Mouse (Mus musculus) lung, postnatal 25 days (tissue): ENCODE data around the gene Rad21l.

Source experiments
- DNase-seq: peaks from one replicate; pipeline ENCODE4 v3.0.0; 2022; ENCODE audit warnings: low spot score

The Rad21l gene

GRCm38 (mm10) chr2:151668433-151668832, at the start of gene Rad21l:
Gene Rad21l (minus strand): TSS chr2:151668533.
- no peak for DNase-seq

- no peak for DNase-seq
Measured at GRCm38 (mm10) chr2:151716318-151717055, 48.2 kb upstream of the Rad21l start.

- DNase-seq = no peak
Measured at GRCm38 (mm10) chr2:151715526-151715925, 47.2 kb upstream of the Rad21l start.

GRCm38 (mm10) chr2:151712647-151713046, 44.3 kb upstream of the Rad21l start:
- no peak for DNase-seq

- no peak for DNase-seq
Measured at GRCm38 (mm10) chr2:151702851-151703190, 34.5 kb upstream of the Rad21l start.

GRCm38 (mm10) chr2:151702146-151702850, 34.0 kb upstream of the Rad21l start:
- peak; percentile 6 for DNase-seq

- no peak for DNase-seq
Measured at GRCm38 (mm10) chr2:151701231-151702145, 33.2 kb upstream of the Rad21l start, which contains the start of gene Tmem74b. Gene Tmem74b (plus strand): TSS chr2:151702008.

GRCm38 (mm10) chr2:151682976-151683375, 14.6 kb upstream of the Rad21l start:
- no peak for DNase-seq

- peak; percentile 10 for DNase-seq
Measured at GRCm38 (mm10) chr2:151682357-151682756, 14.0 kb upstream of the Rad21l start.

GRCm38 (mm10) chr2:151676234-151676633, 7.9 kb upstream of the Rad21l start:
- DNase-seq = peak; percentile 9

GRCm38 (mm10) chr2:151670968-151671329, 2.6 kb upstream of the Rad21l start:
- DNase-seq = no peak

- no peak for DNase-seq
Measured at GRCm38 (mm10) chr2:151670026-151670967, 2.0 kb upstream of the Rad21l start.

GRCm38 (mm10) chr2:151652053-151652452, 16.3 kb downstream of the Rad21l start:
- DNase-seq = no peak

- no peak for DNase-seq
Measured at GRCm38 (mm10) chr2:151636015-151636402, 32.3 kb downstream of the Rad21l start.

- DNase-seq = no peak
Measured at GRCm38 (mm10) chr2:151635362-151636014, 32.8 kb downstream of the Rad21l start.

GRCm38 (mm10) chr2:151634903-151635302, 33.4 kb downstream of the Rad21l start:
- DNase-seq = no peak

GRCm38 (mm10) chr2:151632982-151633381, 35.4 kb downstream of the Rad21l start:
- DNase-seq = no peak

- DNase-seq = peak; percentile 55
Measured at GRCm38 (mm10) chr2:151632159-151632814, 36.0 kb downstream of the Rad21l start, which contains the start of gene Snph. Gene Snph (minus strand): TSS chr2:151632593.

- DNase-seq = no peak
Measured at GRCm38 (mm10) chr2:151631406-151632158, 36.8 kb downstream of the Rad21l start.
